Mouse (Mus musculus) heart, embryonic 10.5 days (tissue): Measurements from ENCODE around the gene 1810049J17Rik. TPM values are rescaled to one million over a fixed set of nuclear protein-coding genes. Genes with fewer than 3 reads are reported as not detected.
A peak's percentile ranks its signal among the peaks of the same experiment; 100 is the strongest.

Experiments
- DNase-seq: peaks from one replicate; pipeline ENCODE4 v3.0.0-alpha.2; 2017; ENCODE audit warnings: low spot score
- H3K27ac ChIP-seq: fragments of 300-500 bp; sonication (generic); 2 replicates; pipeline ENCODE4 v1.5.1; 2016; ENCODE audit warnings: mild to moderate bottlenecking
- H3K27me3 ChIP-seq: fragments of 300-500 bp; sonication (generic); 2 replicates; pipeline ENCODE4 v1.6.1; 2016; ENCODE audit warnings: mild to moderate bottlenecking; ENCODE audit not compliant: poor library complexity, insufficient read depth, severe bottlenecking
- H3K36me3 ChIP-seq: fragments of 300-500 bp; sonication (generic); 2 replicates; pipeline ENCODE4 v1.6.1; 2016; ENCODE audit warnings: mild to moderate bottlenecking, moderate library complexity
- H3K4me1 ChIP-seq: fragments of 300-500 bp; sonication (generic); 2 replicates; pipeline ENCODE4 v1.6.1; 2016; ENCODE audit warnings: mild to moderate bottlenecking
- H3K4me3 ChIP-seq: fragments of 300-500 bp; sonication (generic); 2 replicates; pipeline ENCODE4 v1.5.1; 2016; ENCODE audit warnings: mild to moderate bottlenecking, moderate library complexity
- H3K9me3 ChIP-seq: fragments of 300-500 bp; sonication (generic); 2 replicates; pipeline ENCODE4 v1.6.1; 2016; ENCODE audit warnings: mild to moderate bottlenecking, moderate library complexity
- WGBS: fragments of 180-500 bp; shearing (Covaris S2); methylation state at CpG from one replicate; pipeline ENCODE4 v1.1.7; 2016; 5-methylcytosine and 5-hydroxymethylcytosine counted together
- polyA plus RNA-seq: library from polyadenylated mRNA; unstranded; fragments of >200 nt; fragmentation: Nextera tagmentation; extraction: Ambion mirVana; gene quantifications from 2 replicates; pipeline ENCODE4 v1.2.1, GENCODE M21; 2016

The 1810049J17Rik gene
- polyA plus RNA-seq, 1 experiment from 2014 or later, result not detected

DNA sequence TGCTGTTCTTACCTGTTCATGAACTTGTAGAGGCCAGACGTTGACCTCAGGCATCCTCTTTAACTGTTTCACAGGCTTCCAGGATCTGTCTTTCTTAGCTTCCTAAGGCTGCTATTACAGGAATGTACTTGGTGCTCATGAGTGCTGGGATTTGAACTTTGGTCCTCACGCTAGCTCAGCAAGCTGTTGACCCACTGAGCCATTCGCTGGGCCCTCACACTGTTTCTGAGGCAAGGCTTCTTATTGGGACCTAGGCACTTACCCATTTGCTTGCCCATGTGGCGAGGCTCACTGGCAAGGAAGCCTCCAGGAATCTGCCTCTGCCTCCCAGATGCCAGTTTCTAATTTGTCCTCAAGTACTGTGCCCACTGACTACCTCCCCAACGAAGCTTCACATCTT, 1.8 kb downstream of the 1810049J17Rik start:
- H3K4me1 ChIP-seq, result peaks cover 10% of the 10 kb centered on the region
- DNase-seq, result no peak
- 44% methylated on average over 5 of the region's 5 CpGs for WGBS
- H3K4me3 ChIP-seq, result peak overlapping the region; percentile 96; the same call in 1 of the 2 replicates
- no peaks in the 10 kb centered on the region for H3K9me3 ChIP-seq
- H3K27me3 ChIP-seq, result 0 out of 2 replicates have a peak, but pooled peaks cover 7% of the 10 kb centered on the region
- H3K36me3 ChIP-seq, result no peaks in the 10 kb centered on the region
- H3K27ac ChIP-seq, result no peak overlapping the region

DNA sequence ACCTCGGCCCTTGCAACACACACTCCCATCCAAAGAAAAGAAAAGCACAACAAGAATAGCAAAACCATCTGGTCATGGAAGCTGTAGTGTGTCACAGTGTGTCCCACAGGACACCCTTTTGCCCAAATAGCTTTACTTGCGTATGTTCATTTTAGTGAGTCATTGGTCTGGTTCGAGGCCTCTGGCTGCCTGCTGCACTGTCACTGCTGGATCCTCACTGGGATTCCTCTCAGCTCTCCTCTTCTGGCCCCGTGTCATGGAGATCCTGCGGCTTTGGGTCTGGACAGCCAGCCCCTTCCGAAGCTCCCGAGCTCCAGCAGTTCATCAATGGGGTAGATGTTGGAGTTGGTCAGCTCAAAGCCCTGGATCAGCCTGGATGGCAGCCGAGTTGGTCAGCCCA, 3.2 kb downstream of the 1810049J17Rik start:
- H3K9me3 ChIP-seq, result no peaks in the 10 kb centered on the region
- no peak overlapping the region for H3K4me3 ChIP-seq
- 0 out of 2 replicates have a peak, but pooled peaks cover 7% of the 10 kb centered on the region for H3K27me3 ChIP-seq
- no peaks in the 10 kb centered on the region for H3K36me3 ChIP-seq
- no peak overlapping the region for H3K27ac ChIP-seq
- H3K4me1 ChIP-seq, result peaks cover 4% of the 10 kb centered on the region
- DNase-seq, result no peak
- 77% methylated on average over 8 of the region's 8 CpGs for WGBS

DNA sequence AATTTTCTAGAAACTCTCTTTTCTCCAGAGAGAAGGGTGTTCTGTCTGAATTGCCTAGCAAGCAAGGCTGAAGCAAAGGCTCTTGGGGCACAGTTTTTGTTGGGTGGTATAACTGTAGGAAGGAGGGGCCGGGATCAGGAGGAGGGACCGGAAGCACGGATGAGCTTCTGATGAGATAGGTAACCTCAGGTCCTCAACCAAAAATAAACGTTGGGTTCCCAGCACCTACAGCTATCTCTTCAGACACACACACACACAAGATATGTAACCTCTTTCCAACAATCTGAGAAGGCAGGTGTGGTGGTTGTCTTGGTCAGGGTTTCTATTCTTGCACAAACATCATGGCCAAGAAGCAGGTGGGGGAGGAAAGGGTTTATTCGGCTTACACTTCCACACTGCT, 4.4 kb downstream of the 1810049J17Rik start:
- Histone ChIP-seq H3K27ac (no peak overlapping the region), H3K4me3 (no peak overlapping the region), H3K36me3 (no peaks in the 10 kb centered on the region), H3K4me1 (peaks cover 4% of the 10 kb centered on the region), H3K27me3 (0 out of 2 replicates have a peak, but pooled peaks cover 7% of the 10 kb centered on the region), H3K9me3 (no peaks in the 10 kb centered on the region)
- 80% methylated on average over 5 of the region's 5 CpGs for WGBS
- DNase-seq, result no peak

- 57% methylated on average over 2 of the region's 2 CpGs for WGBS
- no peak for DNase-seq
Measured at GRCm38 (mm10) chr15:12315996-12316395, 5.7 kb downstream of the 1810049J17Rik start.

GRCm38 (mm10) chr15:12314584-12314983, 7.1 kb downstream of the 1810049J17Rik start:
- Histone ChIP-seq H3K27ac (no peak overlapping the region), H3K9me3 (no peaks in the 10 kb centered on the region), H3K27me3 (0 out of 2 replicates have a peak, but pooled peaks cover 7% of the 10 kb centered on the region), H3K4me3 (no peak overlapping the region), H3K4me1 (no peaks in the 10 kb centered on the region), H3K36me3 (no peaks in the 10 kb centered on the region)
- no peak for DNase-seq
- WGBS, result 82% methylated on average over 5 of the region's 5 CpGs

More at GRCm38 (mm10) chr15:12315996-12316395, 5.7 kb downstream of the 1810049J17Rik start:
- no peak overlapping the region for H3K27ac ChIP-seq
- H3K4me3 ChIP-seq, result no peak overlapping the region
- peaks cover 4% of the 10 kb centered on the region; the same call in 1 of the 2 replicates for H3K4me1 ChIP-seq
- H3K9me3 ChIP-seq, result no peaks in the 10 kb centered on the region
- H3K27me3 ChIP-seq, result 0 out of 2 replicates have a peak, but pooled peaks cover 7% of the 10 kb centered on the region
- H3K36me3 ChIP-seq, result no peaks in the 10 kb centered on the region

DNA sequence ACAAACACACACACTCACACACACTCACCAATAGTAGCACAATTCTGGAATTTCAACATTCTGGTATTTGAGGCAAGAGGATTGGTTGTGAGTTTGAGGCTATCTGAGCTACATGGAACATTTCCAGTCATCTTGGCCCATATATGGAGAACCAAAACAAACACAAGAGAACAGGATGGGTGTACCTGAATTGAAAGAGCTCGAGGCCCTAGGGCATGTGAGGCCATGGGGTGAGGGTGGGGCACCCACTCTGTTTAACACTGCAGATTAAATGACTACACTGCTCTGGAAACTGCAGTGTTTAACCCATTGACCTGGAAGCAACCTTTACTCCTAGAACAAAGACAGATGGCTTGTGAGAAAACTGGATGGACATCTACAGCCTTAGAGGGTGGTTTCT, 8.4 kb downstream of the 1810049J17Rik start:
- WGBS, result 17% methylated on average over 1 of the region's 1 CpGs
- Histone ChIP-seq H3K4me3 (no peak overlapping the region), H3K27me3 (no peaks in the 10 kb centered on the region), H3K4me1 (no peaks in the 10 kb centered on the region), H3K9me3 (no peaks in the 10 kb centered on the region), H3K27ac (no peak overlapping the region), H3K36me3 (no peaks in the 10 kb centered on the region)
- no peak for DNase-seq

- no peak overlapping the region for H3K4me3 ChIP-seq
- no peak overlapping the region for H3K27ac ChIP-seq
- no peaks in the 10 kb centered on the region for H3K36me3 ChIP-seq
- H3K27me3 ChIP-seq, result no peaks in the 10 kb centered on the region
- DNase-seq, result no peak
- no peaks in the 10 kb centered on the region for H3K9me3 ChIP-seq
- WGBS, result 82% methylated on average over 7 of the region's 7 CpGs
- peaks cover 7% of the 10 kb centered on the region; the same call in 1 of the 2 replicates for H3K4me1 ChIP-seq
Measured at GRCm38 (mm10) chr15:12311465-12311864, 10.2 kb downstream of the 1810049J17Rik start.

- Histone ChIP-seq H3K27me3 (no peaks in the 10 kb centered on the region), H3K4me1 (peaks cover 10% of the 10 kb centered on the region; the same call in 1 of the 2 replicates), H3K36me3 (no peaks in the 10 kb centered on the region), H3K27ac (no peak overlapping the region), H3K9me3 (no peaks in the 10 kb centered on the region), H3K4me3 (no peak overlapping the region)
- WGBS, result 80% methylated on average over 4 of the region's 4 CpGs
- DNase-seq, result no peak
Measured at GRCm38 (mm10) chr15:12310676-12311075, 11.0 kb downstream of the 1810049J17Rik start.

GRCm38 (mm10) chr15:12308539-12308938, 13.2 kb downstream of the 1810049J17Rik start:
- Histone ChIP-seq H3K4me3 (no peak overlapping the region), H3K4me1 (peaks cover 10% of the 10 kb centered on the region; the same call in 1 of the 2 replicates), H3K27me3 (no peaks in the 10 kb centered on the region), H3K9me3 (no peaks in the 10 kb centered on the region), H3K36me3 (no peaks in the 10 kb centered on the region), H3K27ac (no peak overlapping the region)
- no peak for DNase-seq
- 83% methylated on average over 5 of the region's 5 CpGs for WGBS

DNA sequence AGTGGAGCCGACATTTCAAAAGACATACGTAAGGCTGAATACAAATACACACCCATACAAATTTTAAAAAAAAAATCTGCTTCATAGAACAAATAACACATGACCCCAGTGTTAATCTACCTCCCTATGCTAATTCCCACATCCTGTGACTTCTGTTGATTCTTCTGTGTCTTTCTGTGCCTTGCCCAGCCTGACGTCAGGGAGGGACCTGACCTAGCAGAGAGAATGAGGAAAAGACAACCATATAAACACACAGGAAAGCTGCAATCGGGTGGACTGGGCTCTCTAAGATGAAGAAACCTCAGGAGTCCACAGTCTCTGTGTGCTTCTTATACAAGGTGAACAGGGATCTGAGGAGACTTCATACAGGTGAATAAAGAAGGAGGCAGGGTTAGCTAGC, 14.6 kb downstream of the 1810049J17Rik start:
- no peaks in the 10 kb centered on the region for H3K36me3 ChIP-seq
- no peaks in the 10 kb centered on the region for H3K9me3 ChIP-seq
- no peaks in the 10 kb centered on the region for H3K27me3 ChIP-seq
- DNase-seq, result no peak
- H3K27ac ChIP-seq, result no peak overlapping the region
- WGBS, result 71% methylated on average over 4 of the region's 4 CpGs
- H3K4me1 ChIP-seq, result peaks cover 10% of the 10 kb centered on the region; the same call in 1 of the 2 replicates
- H3K4me3 ChIP-seq, result no peak overlapping the region

- Histone ChIP-seq H3K36me3 (no peaks in the 10 kb centered on the region), H3K4me1 (peaks cover 10% of the 10 kb centered on the region; the same call in 1 of the 2 replicates), H3K27ac (no peak overlapping the region), H3K27me3 (no peaks in the 10 kb centered on the region), H3K4me3 (no peak overlapping the region), H3K9me3 (no peaks in the 10 kb centered on the region)
- 49% methylated on average over 8 of the region's 8 CpGs for WGBS
- DNase-seq, result no peak
Measured at GRCm38 (mm10) chr15:12306188-12307071, 15.3 kb downstream of the 1810049J17Rik start.

GRCm38 (mm10) chr15:12301771-12302170, 19.9 kb downstream of the 1810049J17Rik start:
- no peaks in the 10 kb centered on the region for H3K27me3 ChIP-seq
- WGBS, result 71% methylated on average over 6 of the region's 6 CpGs
- H3K9me3 ChIP-seq, result no peaks in the 10 kb centered on the region
- no peak overlapping the region for H3K27ac ChIP-seq
- no peaks in the 10 kb centered on the region for H3K36me3 ChIP-seq
- DNase-seq, result no peak
- peaks cover 5% of the 10 kb centered on the region; the same call in 1 of the 2 replicates for H3K4me1 ChIP-seq
- H3K4me3 ChIP-seq, result no peak overlapping the region

DNA sequence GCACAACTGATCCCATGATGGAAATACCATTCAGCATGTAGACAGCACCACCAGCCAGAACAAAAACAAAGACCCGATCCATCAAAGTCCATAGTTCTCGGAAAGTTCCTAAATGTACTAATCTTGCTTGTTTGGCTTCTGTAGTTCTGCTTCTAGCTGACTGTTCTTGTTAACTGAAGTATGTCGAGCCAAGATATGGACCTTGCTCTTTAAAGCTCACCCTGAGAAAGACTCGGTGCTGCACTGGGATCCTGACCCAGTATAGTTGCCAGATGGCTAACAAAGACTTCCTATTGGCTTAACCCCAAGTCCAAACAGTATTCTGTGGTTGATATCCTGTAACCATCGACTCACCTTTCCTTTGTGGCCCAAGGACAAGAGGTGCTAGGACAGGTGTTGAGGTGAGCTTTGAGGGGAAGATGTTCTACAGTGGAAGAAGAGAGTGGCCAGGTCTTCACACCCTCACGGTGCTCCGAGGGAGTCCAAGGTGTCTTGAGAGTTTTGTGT, 23.4 kb downstream of the 1810049J17Rik start:
- Histone ChIP-seq H3K4me3 (no peak overlapping the region), H3K27ac (no peak overlapping the region), H3K9me3 (no peaks in the 10 kb centered on the region), H3K36me3 (no peaks in the 10 kb centered on the region), H3K4me1 (no peaks in the 10 kb centered on the region), H3K27me3 (no peaks in the 10 kb centered on the region)
- DNase-seq, result no peak
- 85% methylated on average over 7 of the region's 7 CpGs for WGBS
